In the genomic region with DNA sequence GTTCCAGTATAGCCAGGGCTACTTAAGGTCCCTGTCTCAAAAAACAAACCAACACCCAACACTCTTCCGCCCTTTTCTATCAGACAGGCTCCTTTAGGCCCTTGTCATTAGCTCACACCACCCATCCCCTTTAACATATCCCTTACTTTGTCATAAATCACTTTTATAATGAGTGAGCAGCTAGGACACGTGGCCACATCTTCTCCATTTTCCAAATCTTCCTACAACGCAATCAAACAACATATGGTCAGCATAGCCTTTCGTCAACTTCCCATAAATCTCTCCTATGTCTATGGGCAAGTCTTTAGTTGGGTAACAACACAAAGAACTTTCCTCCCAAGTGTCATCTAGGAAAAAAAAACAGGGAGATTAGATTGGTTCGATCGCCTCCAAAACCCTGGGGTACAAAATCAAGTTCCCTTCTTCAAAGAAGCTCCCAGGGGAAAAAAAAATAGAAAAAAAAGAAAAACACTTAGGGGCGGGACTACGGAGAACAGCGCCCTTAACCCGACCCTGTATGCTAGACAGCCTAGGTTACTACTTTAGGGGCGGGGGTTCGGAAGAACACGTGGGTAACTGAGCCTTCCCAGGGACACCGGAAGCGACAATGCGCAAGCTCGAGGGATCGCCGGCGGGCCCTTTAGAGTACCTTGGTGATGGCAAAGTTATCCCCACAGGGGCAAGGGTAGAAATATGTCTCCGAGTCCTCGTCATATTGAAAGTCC, we compare ENCODE assay signal across 7 mouse cellular contexts. TPM values are rescaled to one million over a fixed set of nuclear protein-coding genes. Genes with fewer than 3 reads are reported as not detected.
A peak's percentile ranks its signal among the peaks of the same experiment; 100 is the strongest.
DNase-seq lines count a peak whose midpoint lies in the region; ATAC-seq and TF ChIP-seq lines count a peak whose summit lies in the region.

A gene (plus strand): TSS at position 614 of the 725 bp plus-strand sequence.

- WGBS in intestine, embryonic 14.5 days, result 2% methylated on average over 22 of the region's 22 CpGs
- 2% methylated on average over 22 of the region's 22 CpGs for WGBS in lung, postnatal 0 days

- H3K9ac ChIP-seq in intestine, embryonic 14.5 days (ENCODE audit: low read length), result peak within 1 kb of the TSS; percentile 55
- peak within 1 kb of the TSS; percentile 41 for H3K9ac ChIP-seq in lung, postnatal 0 days (replicated peaks; ENCODE audit: low read depth)

- no peaks in the 10 kb centered on the region for H3K9me3 ChIP-seq in intestine, embryonic 14.5 days (ENCODE audit: control insufficient read depth, low read length)
- H3K9me3 ChIP-seq in lung, postnatal 0 days (ENCODE audit: low read length), result no peaks in the 10 kb centered on the region

- H3K27me3 ChIP-seq in intestine, embryonic 14.5 days (replicated peaks; ENCODE audit: control insufficient read depth, insufficient read depth, low read length), result no peaks in the 10 kb centered on the region
- H3K27me3 ChIP-seq in lung, postnatal 0 days (replicated peaks; ENCODE audit: insufficient read depth, low read length), result no peaks in the 10 kb centered on the region

- peak; percentile 97 for ATAC-seq in intestine, embryonic 14.5 days (replicated peaks; ENCODE audit: low FRiP score, low TSS enrichment, low read depth)
- peak; percentile 93 for ATAC-seq in lung, postnatal 0 days

- peak within 1 kb of the TSS; percentile 86 for H3K4me2 ChIP-seq in intestine, embryonic 14.5 days (ENCODE audit: low read length)
- H3K4me2 ChIP-seq in lung, postnatal 0 days (replicated peaks; ENCODE audit: low read depth, low read length), result peak within 1 kb of the TSS; percentile 70

- peaks cover 26% of the 10 kb centered on the region for H3K36me3 ChIP-seq in intestine, embryonic 14.5 days (ENCODE audit: control insufficient read depth, insufficient read depth, low read length)
- H3K36me3 ChIP-seq in lung, postnatal 0 days (ENCODE audit: insufficient read depth, low read length), result peaks cover 16% of the 10 kb centered on the region

- no peak for TF ChIP-seq CTCF in brain, embryonic 14.5 days (IDR thresholded peaks at IDR 0.05; ENCODE audit: borderline replicate concordance, extremely low read depth, insufficient read depth, insufficient read length)
- TF ChIP-seq CTCF in lung, postnatal 0 days (IDR thresholded peaks at IDR 0.05), result no peak

- peak; percentile 25 for DNase-seq in urinary bladder, postnatal 10 days (ENCODE audit: low spot score)
- DNase-seq in urinary bladder, postnatal 25 days (ENCODE audit: low spot score), result no peak
- peak; percentile 96 for DNase-seq in brain, embryonic 14.5 days (ENCODE audit: low read depth)
- no peak for DNase-seq in gastrocnemius, postnatal 10 days
- DNase-seq in intestine, embryonic 14.5 days (ENCODE audit: low spot score), result no peak
- DNase-seq in lung, postnatal 0 days (ENCODE audit: low spot score), result peak; percentile 95
- DNase-seq in testis, postnatal 14 days (ENCODE audit: low spot score), result peak; percentile 90

- peak within 1 kb of the TSS; percentile 60 for H3K4me3 ChIP-seq in intestine, embryonic 14.5 days (ENCODE audit: low read depth, low read length)
- peak within 1 kb of the TSS; percentile 58 for H3K4me3 ChIP-seq in lung, postnatal 0 days (ENCODE audit: low read depth, low read length)

- no peak for TF ChIP-seq POLR2A in brain, embryonic 14.5 days (IDR thresholded peaks at IDR 0.05; ENCODE audit: borderline replicate concordance, extremely low read depth, insufficient read depth, insufficient read length, poor library complexity, severe bottlenecking)

- H3K4me1 ChIP-seq in intestine, embryonic 14.5 days (replicated peaks; ENCODE audit: control insufficient read depth, insufficient read depth, low read length), result peaks cover 16% of the 10 kb centered on the region
- 0 out of 2 replicates have a peak, but pooled peaks cover 6% of the 10 kb centered on the region for H3K4me1 ChIP-seq in lung, postnatal 0 days (ENCODE audit: insufficient read depth, low read depth, low read length)

- peak; percentile 68 for TF ChIP-seq EP300 in lung, postnatal 0 days (IDR thresholded peaks at IDR 0.05)

- peak within 1 kb of the TSS; percentile 91 for H3K27ac ChIP-seq in intestine, embryonic 14.5 days (ENCODE audit: low read depth)
- peak within 1 kb of the TSS; percentile 83 for H3K27ac ChIP-seq in lung, postnatal 0 days (ENCODE audit: low read length)

RNA-seq across cellular contexts. Expression of the gene that starts here (rescaled TPM):
- polyA plus RNA-seq in brain, embryonic 14.5 days (2012; rRNA removed), result 19.4 and 20.2 TPM in 2 replicates
- total RNA-seq in gastrocnemius, postnatal 10 days (2021), result 10 to 100 TPM; 18.7 to 19.9 TPM
- 23.6 and 28.3 TPM in 2 replicates for polyA plus RNA-seq in intestine, embryonic 14.5 days (2014; fragmentation: Nextera tagmentation; extraction: Ambion mirVana)
- polyA plus RNA-seq in lung, postnatal 0 days (2015; fragmentation: Nextera tagmentation; extraction: Ambion mirVana), result 9.1 and 12.1 TPM in 2 replicates

Comparison
In these comparisons a context has a peak if more than half of its experiments do, and no peak if none do; other contexts are left out.
1. DNase-seq: peak in urinary bladder, postnatal 10 days (single experiment), brain, embryonic 14.5 days (single experiment), lung, postnatal 0 days (single experiment) and testis, postnatal 14 days (single experiment); none in urinary bladder, postnatal 25 days (single experiment), gastrocnemius, postnatal 10 days (single experiment) and intestine, embryonic 14.5 days (single experiment).